Mouse (Mus musculus): ENCODE data around the gene Cacna1f. TPM values are rescaled to one million over a fixed set of nuclear protein-coding genes. Genes with fewer than 3 reads are reported as not detected.

The Cacna1f gene
- 0.08 and 0.13 TPM in 2 replicates for polyA plus RNA-seq (2012; rRNA removed)

- Histone ChIP-seq H3K4me1 (ENCODE audit: control insufficient read depth, insufficient read depth, low read length) (peaks cover 3% of the 10 kb centered on the region; the same call in 1 of the 2 replicates), H3K27ac (ENCODE audit: insufficient read depth, low read length) (no peak within 1 kb of the TSS), H3K27me3 (ENCODE audit: control insufficient read depth, insufficient read depth, low read length) (no peaks in the 10 kb centered on the region), H3K4me3 (replicated peaks; ENCODE audit: insufficient read depth, low read depth, low read length) (no peak within 1 kb of the TSS)
- no peak for DNase-seq
- TF ChIP-seq POLR2A (IDR thresholded peaks at IDR 0.05; ENCODE audit: borderline replicate concordance, insufficient read depth, low read length) (no peak), CTCF (IDR thresholded peaks at IDR 0.05; ENCODE audit: borderline replicate concordance, insufficient read depth, low read depth, low read length) (no peak)
- WGBS, result 81% methylated on average over 6 of the region's 6 CpGs
Measured at GRCm38 (mm10) chrX:7606783-7607182, at the start of gene Cacna1f. Cacna1f (plus strand) TSS chrX:7607083.

GRCm38 (mm10) chrX:7563076-7563475 is 43.8 kb upstream of the Cacna1f start:
- H3K27ac ChIP-seq (ENCODE audit: insufficient read depth, low read length), result no peak overlapping the region
- H3K4me3 ChIP-seq (replicated peaks; ENCODE audit: insufficient read depth, low read depth, low read length), result no peak overlapping the region
- peaks cover 2% of the 10 kb centered on the region for H3K4me1 ChIP-seq (ENCODE audit: control insufficient read depth, insufficient read depth, low read length)
- 23% methylated on average over 2 of the region's 2 CpGs for WGBS
- no peaks in the 10 kb centered on the region for H3K27me3 ChIP-seq (ENCODE audit: control insufficient read depth, insufficient read depth, low read length)
- TF ChIP-seq CTCF (IDR thresholded peaks at IDR 0.05; ENCODE audit: borderline replicate concordance, insufficient read depth, low read depth, low read length) (no peak), POLR2A (IDR thresholded peaks at IDR 0.05; ENCODE audit: borderline replicate concordance, insufficient read depth, low read length) (no peak)
- DNase-seq, result no peak

- TF ChIP-seq CTCF (IDR thresholded peaks at IDR 0.05; ENCODE audit: borderline replicate concordance, insufficient read depth, low read depth, low read length) (no peak), POLR2A (IDR thresholded peaks at IDR 0.05; ENCODE audit: borderline replicate concordance, insufficient read depth, low read length) (no peak)
Measured at GRCm38 (mm10) chrX:7566352-7566751, 40.5 kb upstream of the Cacna1f start.

GRCm38 (mm10) chrX:7567491-7567890 is 39.4 kb upstream of the Cacna1f start:
- peaks cover 4% of the 10 kb centered on the region for H3K4me1 ChIP-seq (ENCODE audit: control insufficient read depth, insufficient read depth, low read length)
- no peak for DNase-seq
- H3K27me3 ChIP-seq (ENCODE audit: control insufficient read depth, insufficient read depth, low read length), result no peaks in the 10 kb centered on the region
- TF ChIP-seq CTCF (IDR thresholded peaks at IDR 0.05; ENCODE audit: borderline replicate concordance, insufficient read depth, low read depth, low read length) (no peak), POLR2A (IDR thresholded peaks at IDR 0.05; ENCODE audit: borderline replicate concordance, insufficient read depth, low read length) (no peak)
- no peak overlapping the region for H3K4me3 ChIP-seq (replicated peaks; ENCODE audit: insufficient read depth, low read depth, low read length)
- WGBS, result 48% methylated on average over 8 of the region's 9 CpGs
- no peak overlapping the region for H3K27ac ChIP-seq (ENCODE audit: insufficient read depth, low read length)

More at GRCm38 (mm10) chrX:7566352-7566751, 40.5 kb upstream of the Cacna1f start:
- Histone ChIP-seq H3K4me1 (ENCODE audit: control insufficient read depth, insufficient read depth, low read length) (peaks cover 4% of the 10 kb centered on the region), H3K27me3 (ENCODE audit: control insufficient read depth, insufficient read depth, low read length) (no peaks in the 10 kb centered on the region), H3K27ac (ENCODE audit: insufficient read depth, low read length) (no peak overlapping the region), H3K4me3 (replicated peaks; ENCODE audit: insufficient read depth, low read depth, low read length) (no peak overlapping the region)
- DNase-seq, result no peak
- whole genome bisulfite sequencing, result 88% methylated on average over 6 of the region's 6 CpGs

- H3K27me3 ChIP-seq (ENCODE audit: control insufficient read depth, insufficient read depth, low read length), result no peaks in the 10 kb centered on the region
- WGBS, result 35% methylated on average over 7 of the region's 7 CpGs
- no peak for DNase-seq
- H3K27ac ChIP-seq (ENCODE audit: insufficient read depth, low read length), result 0 out of 2 replicates have a peak overlapping the region, but pooled peaks have one; percentile 39
- no peak overlapping the region for H3K4me3 ChIP-seq (replicated peaks; ENCODE audit: insufficient read depth, low read depth, low read length)
- H3K4me1 ChIP-seq (ENCODE audit: control insufficient read depth, insufficient read depth, low read length), result peaks cover 4% of the 10 kb centered on the region
- no peak for TF ChIP-seq POLR2A (IDR thresholded peaks at IDR 0.05; ENCODE audit: borderline replicate concordance, insufficient read depth, low read length)
- TF ChIP-seq CTCF (IDR thresholded peaks at IDR 0.05; ENCODE audit: borderline replicate concordance, insufficient read depth, low read depth, low read length), result no peak
Measured at GRCm38 (mm10) chrX:7570481-7571175, 36.3 kb upstream of the Cacna1f start.

- H3K27ac ChIP-seq (ENCODE audit: insufficient read depth, low read length), result no peak overlapping the region
- TF ChIP-seq POLR2A (IDR thresholded peaks at IDR 0.05; ENCODE audit: borderline replicate concordance, insufficient read depth, low read length) (no peak), CTCF (IDR thresholded peaks at IDR 0.05; ENCODE audit: borderline replicate concordance, insufficient read depth, low read depth, low read length) (no peak)
- no peak for DNase-seq
- no peaks in the 10 kb centered on the region for H3K27me3 ChIP-seq (ENCODE audit: control insufficient read depth, insufficient read depth, low read length)
- no peak overlapping the region for H3K4me3 ChIP-seq (replicated peaks; ENCODE audit: insufficient read depth, low read depth, low read length)
- H3K4me1 ChIP-seq (ENCODE audit: control insufficient read depth, insufficient read depth, low read length), result peaks cover 4% of the 10 kb centered on the region
- WGBS, result 88% methylated on average over 9 of the region's 9 CpGs
Measured at GRCm38 (mm10) chrX:7571565-7572136, 35.2 kb upstream of the Cacna1f start.

- Histone ChIP-seq H3K27me3 (ENCODE audit: control insufficient read depth, insufficient read depth, low read length) (no peaks in the 10 kb centered on the region), H3K4me3 (replicated peaks; ENCODE audit: insufficient read depth, low read depth, low read length) (no peak overlapping the region), H3K27ac (ENCODE audit: insufficient read depth, low read length) (no peak overlapping the region), H3K4me1 (ENCODE audit: control insufficient read depth, insufficient read depth, low read length) (peaks cover 2% of the 10 kb centered on the region; the same call in 1 of the 2 replicates)
- DNase-seq, result no peak
- TF ChIP-seq POLR2A (IDR thresholded peaks at IDR 0.05; ENCODE audit: borderline replicate concordance, insufficient read depth, low read length) (no peak), CTCF (IDR thresholded peaks at IDR 0.05; ENCODE audit: borderline replicate concordance, insufficient read depth, low read depth, low read length) (no peak)
- 85% methylated on average over 10 of the region's 10 CpGs for WGBS
Measured at GRCm38 (mm10) chrX:7572466-7572865, 34.4 kb upstream of the Cacna1f start.

All from cerebellum, adult 2 months (tissue).